Mouse (Mus musculus) myocyte (in vitro differentiated cells): ENCODE results near the gene Bmpr1a. TPM values are rescaled to one million over a fixed set of nuclear protein-coding genes. Genes with fewer than 3 reads are reported as not detected.
"Not testable (repeated sequence)": the region's sequence is repeated elsewhere in the genome, so short reads cannot be mapped to it uniquely, and the experiment has no call there.

ENCODE experiments used
- H3K27me3 ChIP-seq: one replicate; pipeline ENCODE4 v1.6.1; 2011; ENCODE audit not compliant: control insufficient read depth, insufficient read depth, insufficient read length
- H3K36me3 ChIP-seq: one replicate; pipeline ENCODE4 v1.6.1; 2011; ENCODE audit not compliant: control insufficient read depth, insufficient read depth
- H3K4me2 ChIP-seq: one replicate; pipeline ENCODE4 v1.6.1; 2011; ENCODE audit warnings: low read depth, control low read depth
- H3K4me3 ChIP-seq: one replicate; pipeline ENCODE4 v1.5.1; 2011; ENCODE audit warnings: mild to moderate bottlenecking, control low read depth, moderate library complexity
- H3K79me2 ChIP-seq: one replicate; pipeline ENCODE4 v1.6.1; 2011; ENCODE audit not compliant: control insufficient read depth, insufficient read depth
- H3ac ChIP-seq: one replicate; pipeline ENCODE4 v1.6.1; 2011; ENCODE audit not compliant: control insufficient read depth, insufficient read length
- CEBPB ChIP-seq: IDR thresholded peaks from 2 replicates; pipeline ENCODE4 v1.6.1; 2011; ENCODE audit warnings: mild to moderate bottlenecking, moderate library complexity; ENCODE audit not compliant: poor library complexity, insufficient read depth, severe bottlenecking
- E2F4 ChIP-seq: IDR thresholded peaks from one replicate; pipeline ENCODE4 v1.6.1; 2011; ENCODE audit warnings: mild to moderate bottlenecking, control low read depth, moderate library complexity; ENCODE audit not compliant: insufficient read depth
- MAX ChIP-seq: IDR thresholded peaks from one replicate; pipeline ENCODE4 v1.6.1; 2011; ENCODE audit warnings: low read depth, mild to moderate bottlenecking, control low read depth
- MYOD1 ChIP-seq, 3 experiments: IDR thresholded peaks; one replicate each; pipeline ENCODE4 v1.6.1; 2011; ENCODE audit warnings: control low read depth in 2 of 3, low read depth in 2 of 3, mild to moderate bottlenecking in 2 of 3, moderate library complexity in 1 of 3; ENCODE audit not compliant: insufficient read length in 2 of 3, control insufficient read depth in 1 of 3
- MYOG ChIP-seq, 3 experiments: IDR thresholded peaks; one replicate each; pipeline ENCODE4 v1.6.1; 2011; ENCODE audit warnings: control low read depth in 2 of 3, low read depth in 2 of 3, mild to moderate bottlenecking in 2 of 3; ENCODE audit not compliant: insufficient read length in 2 of 3, control insufficient read depth in 1 of 3, insufficient read depth in 1 of 3
- POLR2A ChIP-seq: IDR thresholded peaks from one replicate; pipeline ENCODE4 v1.6.1; 2011; ENCODE audit warnings: low read depth, mild to moderate bottlenecking, control low read depth, moderate library complexity; ENCODE audit not compliant: insufficient read length
- POLR2AphosphoS2 ChIP-seq: IDR thresholded peaks from one replicate; pipeline ENCODE4 v1.6.1; 2011; ENCODE audit warnings: low read depth, control low read depth; ENCODE audit not compliant: insufficient read length
- REST ChIP-seq: IDR thresholded peaks from one replicate; pipeline ENCODE4 v1.6.1; 2011; ENCODE audit warnings: mild to moderate bottlenecking, control low read depth, moderate library complexity; ENCODE audit not compliant: insufficient read depth, insufficient read length
- SRF ChIP-seq: IDR thresholded peaks from one replicate; pipeline ENCODE4 v1.6.1; 2011; ENCODE audit warnings: low read depth; ENCODE audit not compliant: control insufficient read depth, insufficient read length
- TCF12 ChIP-seq: IDR thresholded peaks from one replicate; pipeline ENCODE4 v1.6.1; 2011; ENCODE audit warnings: mild to moderate bottlenecking, control low read depth; ENCODE audit not compliant: poor library complexity, insufficient read depth, severe bottlenecking
- TCF3 ChIP-seq: IDR thresholded peaks from one replicate; pipeline ENCODE4 v1.6.1; 2011; ENCODE audit warnings: low read depth, control low read depth; ENCODE audit not compliant: insufficient read length
- USF1 ChIP-seq: IDR thresholded peaks from one replicate; pipeline ENCODE4 v1.6.1; 2011; ENCODE audit warnings: low read depth, mild to moderate bottlenecking, control low read depth, moderate library complexity
- polyA plus RNA-seq: library from polyadenylated mRNA; unstranded; fragments of >200 nt; fragmentation: generic; extraction: Trizol; gene quantifications from one replicate; pipeline ENCODE4 v1.2.1, GENCODE M21; 2012; ENCODE audit warnings: missing spikeins

The Bmpr1a gene
- polyA plus RNA-seq, 1 experiment, result 10.5 TPM

- H3K4me2 ChIP-seq, result no peak overlapping the region
- TF ChIP-seq CEBPB, result no peak
- no peak for TF ChIP-seq MYOD1 (IDR thresholded peaks at IDR 0.05; ENCODE audit: control insufficient read depth in 1 of 3, insufficient read length in 2 of 3, low read depth in 2 of 3)
- no peak for TF ChIP-seq SRF
- TF ChIP-seq POLR2A, result no peak
- TF ChIP-seq POLR2AphosphoS2, result no peak
- no peak for TF ChIP-seq TCF12
- no peak for TF ChIP-seq MAX
- no peak for TF ChIP-seq REST
- no peak for TF ChIP-seq MYOG (IDR thresholded peaks at IDR 0.05; ENCODE audit: control insufficient read depth in 1 of 3, insufficient read depth in 1 of 3, insufficient read length in 2 of 3, low read depth in 2 of 3)
- no peak for TF ChIP-seq E2F4
- no peak for TF ChIP-seq TCF3
- TF ChIP-seq USF1, result no peak
- H3K79me2 ChIP-seq, result no peaks in the 10 kb centered on the region
- H3K27me3 ChIP-seq, result no peaks in the 10 kb centered on the region
- H3K36me3 ChIP-seq, result no peaks in the 10 kb centered on the region
- H3K4me3 ChIP-seq, result no peak overlapping the region
- no peak overlapping the region for H3ac ChIP-seq
Measured at GRCm38 (mm10) chr14:34370921-34371320, 132.2 kb downstream of the Bmpr1a start.

GRCm38 (mm10) chr14:34370203-34370602 lies 132.9 kb downstream of the Bmpr1a start:
- H3K27me3 ChIP-seq, result no peaks in the 10 kb centered on the region
- H3K36me3 ChIP-seq, result no peaks in the 10 kb centered on the region
- TF ChIP-seq SRF (no peak), MYOD1 (IDR thresholded peaks at IDR 0.05; ENCODE audit: control insufficient read depth in 1 of 3, insufficient read length in 2 of 3, low read depth in 2 of 3) (no peak), USF1 (no peak), TCF12 (no peak), E2F4 (no peak), TCF3 (no peak), MYOG (IDR thresholded peaks at IDR 0.05; ENCODE audit: control insufficient read depth in 1 of 3, insufficient read depth in 1 of 3, insufficient read length in 2 of 3, low read depth in 2 of 3) (no peak), REST (no peak), MAX (no peak), POLR2A (no peak), CEBPB (no peak)
- H3K4me3 ChIP-seq, result no peak overlapping the region
- H3K79me2 ChIP-seq, result no peaks in the 10 kb centered on the region
- H3ac ChIP-seq, result no peak overlapping the region
- no peak overlapping the region for H3K4me2 ChIP-seq

- Histone ChIP-seq H3ac (no peak overlapping the region), H3K79me2 (no peaks in the 10 kb centered on the region), H3K4me3 (no peak overlapping the region), H3K27me3 (no peaks in the 10 kb centered on the region), H3K4me2 (no peak overlapping the region), H3K36me3 (no peaks in the 10 kb centered on the region)
- no peak for TF ChIP-seq USF1
- no peak for TF ChIP-seq POLR2AphosphoS2
- no peak for TF ChIP-seq TCF3
- no peak for TF ChIP-seq POLR2A
- no peak for TF ChIP-seq REST
- no peak for TF ChIP-seq CEBPB
- no peak for TF ChIP-seq MYOD1 (IDR thresholded peaks at IDR 0.05; ENCODE audit: control insufficient read depth in 1 of 3, insufficient read length in 2 of 3, low read depth in 2 of 3)
- TF ChIP-seq SRF, result no peak
- no peak for TF ChIP-seq E2F4
- TF ChIP-seq MYOG (IDR thresholded peaks at IDR 0.05; ENCODE audit: control insufficient read depth in 1 of 3, insufficient read depth in 1 of 3, insufficient read length in 2 of 3, low read depth in 2 of 3), result no peak
- no peak for TF ChIP-seq TCF12
- no peak for TF ChIP-seq MAX
Measured at GRCm38 (mm10) chr14:34365147-34365507, 138.0 kb downstream of the Bmpr1a start.

GRCm38 (mm10) chr14:34364254-34365146 lies 138.6 kb downstream of the Bmpr1a start:
- H3K36me3 ChIP-seq, H3K79me2 ChIP-seq, H3K27me3 ChIP-seq: not testable (repeated sequence)
- H3K4me3 ChIP-seq, result peak overlapping the region; percentile 22
- H3K4me2 ChIP-seq, result peak overlapping the region; percentile 90
- peak overlapping the region; percentile 11 for H3ac ChIP-seq
